Mouse (Mus musculus) kidney, adult 8-10 months (tissue): ENCODE measurements around the gene Vmn1r204.
"Not testable (repeated sequence)": the region's sequence is repeated elsewhere in the genome, so short reads cannot be mapped to it uniquely, and the experiment has no call there.

ENCODE experiments used
- DNase-seq, 2 experiments: peaks; one replicate each; pipeline ENCODE4 v3.0.0; 2022

Vmn1r204 gene

GRCm38 (mm10) chr13:22552898-22553297 lies at the start of gene Vmn1r204:
Vmn1r204 (plus strand) TSS chr13:22553198.
- not testable (repeated sequence) for DNase-seq

GRCm38 (mm10) chr13:22505281-22505680 lies 47.7 kb upstream of the Vmn1r204 start, which contains the start of gene Vmn1r202:
Vmn1r202 (minus strand) TSS chr13:22505381.
- DNase-seq, result no peak

- no peak for DNase-seq
Observed at GRCm38 (mm10) chr13:22517814-22518213, 35.2 kb upstream of the Vmn1r204 start, which contains the start of gene Vmn1r203. Vmn1r203 (plus strand) TSS chr13:22518114.

- DNase-seq, result not testable (repeated sequence)
Observed at GRCm38 (mm10) chr13:22574911-22575310, 21.9 kb downstream of the Vmn1r204 start.

- DNase-seq, result not testable (repeated sequence)
Observed at GRCm38 (mm10) chr13:22583336-22583735, 30.3 kb downstream of the Vmn1r204 start.

GRCm38 (mm10) chr13:22592900-22593299 lies 39.9 kb downstream of the Vmn1r204 start, which contains the start of gene Vmn1r205:
Vmn1r205 (minus strand) TSS chr13:22593000.
- DNase-seq, result no peak
